Mouse (Mus musculus) cerebellum, adult 2 months (tissue): ENCODE results near the gene Dph7.

Experiments used
- CTCF ChIP-seq: fragments of 200-500 bp; IDR thresholded peaks from 2 replicates; pipeline ENCODE4 v1.5.1; 2011; ENCODE audit warnings: low read depth, mild to moderate bottlenecking, control low read depth, low read length, moderate library complexity, borderline replicate concordance; ENCODE audit not compliant: insufficient read depth
- POLR2A ChIP-seq: fragments of 200-500 bp; IDR thresholded peaks from 2 replicates; pipeline ENCODE4 v1.6.1; 2011; ENCODE audit warnings: low read length, control low read depth, borderline replicate concordance; ENCODE audit not compliant: insufficient read depth

DNA sequence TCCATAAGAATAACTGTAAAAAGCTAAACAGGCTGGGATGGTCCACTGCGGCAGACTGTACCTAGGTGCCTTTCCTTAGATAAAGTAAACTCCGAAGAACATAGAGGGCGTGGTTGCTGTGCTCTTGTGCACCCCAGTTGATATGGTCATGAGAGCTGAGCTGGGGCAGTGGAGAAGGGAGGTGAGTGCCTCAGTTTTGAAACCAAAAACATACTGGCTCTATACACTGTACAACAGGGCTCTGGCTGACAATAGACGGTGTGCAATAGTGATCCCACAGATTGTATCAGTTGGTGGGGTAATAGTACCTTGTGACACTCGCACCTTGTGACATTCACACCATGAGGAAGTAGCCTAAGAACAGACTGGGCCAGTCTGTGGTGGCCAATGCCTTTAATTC lies 14.8 kb downstream of the Dph7 start:
- no peak for TF ChIP-seq CTCF
- no peak for TF ChIP-seq POLR2A
